Mouse (Mus musculus): ENCODE data around the gene Ggt7. TPM values are rescaled to one million over a fixed set of nuclear protein-coding genes. Genes with fewer than 3 reads are reported as not detected.

Ggt7 gene
- polyA plus RNA-seq, 1 experiment from 2014 or later: 1.1 TPM

- Histone ChIP-seq H3K27ac (ENCODE audit: low read depth, low read length) (no peak overlapping the region), H3K4me1 (ENCODE audit: control insufficient read depth, insufficient read depth, low read length) (peaks cover 5% of the 10 kb centered on the region; the same call in 1 of the 2 replicates), H3K4me3 (ENCODE audit: low read depth, low read length) (no peak overlapping the region), H3K9ac (ENCODE audit: low read depth, low read length) (no peak overlapping the region), H3K9me3 (replicated peaks; ENCODE audit: control insufficient read depth, low read length) (no peaks in the 10 kb centered on the region), H3K36me3 (ENCODE audit: control insufficient read depth, insufficient read depth, low read length) (no peaks in the 10 kb centered on the region), H3K27me3 (ENCODE audit: control insufficient read depth, insufficient read depth, low read length) (no peaks in the 10 kb centered on the region), H3K4me2 (no peak overlapping the region)
- 69% methylated on average over 7 of the region's 7 CpGs for WGBS (ENCODE audit: insufficient replicate concordance)
- ATAC-seq (replicated peaks; ENCODE audit: insufficient number of reproducible peaks, low FRiP score, low TSS enrichment): no peak
Observed at GRCm38 (mm10) chr2:155502596-155502995, 15.4 kb downstream of the Ggt7 start.

- ATAC-seq (replicated peaks; ENCODE audit: insufficient number of reproducible peaks, low FRiP score, low TSS enrichment): no peak
- Histone ChIP-seq H3K9ac (ENCODE audit: low read depth, low read length) (no peak overlapping the region), H3K27me3 (ENCODE audit: control insufficient read depth, insufficient read depth, low read length) (no peaks in the 10 kb centered on the region), H3K36me3 (ENCODE audit: control insufficient read depth, insufficient read depth, low read length) (no peaks in the 10 kb centered on the region), H3K4me3 (ENCODE audit: low read depth, low read length) (no peak overlapping the region), H3K9me3 (replicated peaks; ENCODE audit: control insufficient read depth, low read length) (no peaks in the 10 kb centered on the region), H3K27ac (ENCODE audit: low read depth, low read length) (no peak overlapping the region), H3K4me2 (no peak overlapping the region), H3K4me1 (ENCODE audit: control insufficient read depth, insufficient read depth, low read length) (no peaks in the 10 kb centered on the region)
- 86% methylated on average over 6 of the region's 6 CpGs for WGBS (ENCODE audit: insufficient replicate concordance)
Observed at GRCm38 (mm10) chr2:155490998-155491397, 27.0 kb downstream of the Ggt7 start.

GRCm38 (mm10) chr2:155482021-155482420, 36.0 kb downstream of the Ggt7 start:
- Histone ChIP-seq H3K9me3 (replicated peaks; ENCODE audit: control insufficient read depth, low read length) (no peaks in the 10 kb centered on the region), H3K4me1 (ENCODE audit: control insufficient read depth, insufficient read depth, low read length) (no peaks in the 10 kb centered on the region), H3K4me2 (no peak overlapping the region), H3K4me3 (ENCODE audit: low read depth, low read length) (no peak overlapping the region), H3K36me3 (ENCODE audit: control insufficient read depth, insufficient read depth, low read length) (no peaks in the 10 kb centered on the region), H3K27ac (ENCODE audit: low read depth, low read length) (no peak overlapping the region), H3K27me3 (ENCODE audit: control insufficient read depth, insufficient read depth, low read length) (no peaks in the 10 kb centered on the region), H3K9ac (ENCODE audit: low read depth, low read length) (no peak overlapping the region)
- ATAC-seq (replicated peaks; ENCODE audit: insufficient number of reproducible peaks, low FRiP score, low TSS enrichment): no peak
- 43% methylated on average over 3 of the region's 3 CpGs for WGBS (ENCODE audit: insufficient replicate concordance)

GRCm38 (mm10) chr2:155473570-155474088, 44.4 kb downstream of the Ggt7 start, which contains the start of gene Ncoa6:
Ncoa6 (minus strand) TSS chr2:155473894.
- peak; percentile 71 for ATAC-seq (replicated peaks; ENCODE audit: insufficient number of reproducible peaks, low FRiP score, low TSS enrichment)
- Histone ChIP-seq H3K9me3 (replicated peaks; ENCODE audit: control insufficient read depth, low read length) (no peaks in the 10 kb centered on the region), H3K27ac (ENCODE audit: low read depth, low read length) (peak within 1 kb of the TSS; percentile 93), H3K4me1 (ENCODE audit: control insufficient read depth, insufficient read depth, low read length) (peaks cover 11% of the 10 kb centered on the region; the same call in 1 of the 2 replicates), H3K27me3 (ENCODE audit: control insufficient read depth, insufficient read depth, low read length) (no peaks in the 10 kb centered on the region), H3K4me2 (peak within 1 kb of the TSS; percentile 88), H3K9ac (ENCODE audit: low read depth, low read length) (peak within 1 kb of the TSS; percentile 95), H3K4me3 (ENCODE audit: low read depth, low read length) (peak within 1 kb of the TSS; percentile 97), H3K36me3 (ENCODE audit: control insufficient read depth, insufficient read depth, low read length) (no peaks in the 10 kb centered on the region)
- under 1% methylated on average over 37 of the region's 72 CpGs for WGBS (ENCODE audit: insufficient replicate concordance)

- WGBS (ENCODE audit: insufficient replicate concordance): under 1% methylated on average over 41 of the region's 71 CpGs
- H3K27me3 ChIP-seq (ENCODE audit: control insufficient read depth, insufficient read depth, low read length): no peaks in the 10 kb centered on the region
- H3K4me2 ChIP-seq: peak overlapping the region; percentile 88
- H3K9me3 ChIP-seq (replicated peaks; ENCODE audit: control insufficient read depth, low read length): no peaks in the 10 kb centered on the region
- H3K4me3 ChIP-seq (ENCODE audit: low read depth, low read length): peak overlapping the region; percentile 97
- H3K4me1 ChIP-seq (ENCODE audit: control insufficient read depth, insufficient read depth, low read length): peaks cover 11% of the 10 kb centered on the region; the same call in 1 of the 2 replicates
- H3K27ac ChIP-seq (ENCODE audit: low read depth, low read length): peak overlapping the region; percentile 93
- H3K36me3 ChIP-seq (ENCODE audit: control insufficient read depth, insufficient read depth, low read length): no peaks in the 10 kb centered on the region
- H3K9ac ChIP-seq (ENCODE audit: low read depth, low read length): peak overlapping the region; percentile 95
- peak; percentile 69 for ATAC-seq (replicated peaks; ENCODE audit: insufficient number of reproducible peaks, low FRiP score, low TSS enrichment)
Observed at GRCm38 (mm10) chr2:155472671-155473569, 45.1 kb downstream of the Ggt7 start.

- 61% methylated on average over 1 of the region's 1 CpGs for WGBS (ENCODE audit: insufficient replicate concordance)
- no peaks in the 10 kb centered on the region for H3K36me3 ChIP-seq (ENCODE audit: control insufficient read depth, insufficient read depth, low read length)
- no peak for ATAC-seq (replicated peaks; ENCODE audit: insufficient number of reproducible peaks, low FRiP score, low TSS enrichment)
- no peaks in the 10 kb centered on the region for H3K9me3 ChIP-seq (replicated peaks; ENCODE audit: control insufficient read depth, low read length)
- 0 out of 2 replicates have a peak, but pooled peaks cover 4% of the 10 kb centered on the region for H3K4me1 ChIP-seq (ENCODE audit: control insufficient read depth, insufficient read depth, low read length)
- H3K4me3 ChIP-seq (ENCODE audit: low read depth, low read length): no peak overlapping the region
- no peak overlapping the region for H3K4me2 ChIP-seq
- H3K27me3 ChIP-seq (ENCODE audit: control insufficient read depth, insufficient read depth, low read length): no peaks in the 10 kb centered on the region
- no peak overlapping the region for H3K27ac ChIP-seq (ENCODE audit: low read depth, low read length)
- no peak overlapping the region for H3K9ac ChIP-seq (ENCODE audit: low read depth, low read length)
Observed at GRCm38 (mm10) chr2:155466861-155467260, 51.2 kb downstream of the Ggt7 start.

GRCm38 (mm10) chr2:155453591-155453990, 64.4 kb downstream of the Ggt7 start:
- Histone ChIP-seq H3K9me3 (replicated peaks; ENCODE audit: control insufficient read depth, low read length) (no peaks in the 10 kb centered on the region), H3K4me3 (ENCODE audit: low read depth, low read length) (no peak overlapping the region), H3K27me3 (ENCODE audit: control insufficient read depth, insufficient read depth, low read length) (no peaks in the 10 kb centered on the region), H3K4me2 (no peak overlapping the region), H3K4me1 (ENCODE audit: control insufficient read depth, insufficient read depth, low read length) (no peaks in the 10 kb centered on the region), H3K9ac (ENCODE audit: low read depth, low read length) (no peak overlapping the region), H3K36me3 (ENCODE audit: control insufficient read depth, insufficient read depth, low read length) (peaks cover 3% of the 10 kb centered on the region; the same call in 1 of the 2 replicates), H3K27ac (ENCODE audit: low read depth, low read length) (no peak overlapping the region)
- no peak for ATAC-seq (replicated peaks; ENCODE audit: insufficient number of reproducible peaks, low FRiP score, low TSS enrichment)
- WGBS (ENCODE audit: insufficient replicate concordance): 88% methylated on average over 7 of the region's 7 CpGs

GRCm38 (mm10) chr2:155451256-155451655, 66.8 kb downstream of the Ggt7 start:
- Histone ChIP-seq H3K27me3 (ENCODE audit: control insufficient read depth, insufficient read depth, low read length) (no peaks in the 10 kb centered on the region), H3K4me2 (no peak overlapping the region), H3K4me1 (ENCODE audit: control insufficient read depth, insufficient read depth, low read length) (no peaks in the 10 kb centered on the region), H3K9me3 (replicated peaks; ENCODE audit: control insufficient read depth, low read length) (no peaks in the 10 kb centered on the region), H3K4me3 (ENCODE audit: low read depth, low read length) (no peak overlapping the region), H3K36me3 (ENCODE audit: control insufficient read depth, insufficient read depth, low read length) (peaks cover 3% of the 10 kb centered on the region; the same call in 1 of the 2 replicates), H3K27ac (ENCODE audit: low read depth, low read length) (no peak overlapping the region), H3K9ac (ENCODE audit: low read depth, low read length) (no peak overlapping the region)
- no peak for ATAC-seq (replicated peaks; ENCODE audit: insufficient number of reproducible peaks, low FRiP score, low TSS enrichment)
- WGBS (ENCODE audit: insufficient replicate concordance): 85% methylated on average over 5 of the region's 5 CpGs

All from heart, embryonic 11.5 days (tissue).